Mouse (Mus musculus): ENCODE results near the gene Inf2. TPM values are rescaled to one million over a fixed set of nuclear protein-coding genes. Genes with fewer than 3 reads are reported as not detected.
A peak's percentile ranks its signal among the peaks of the same experiment; 100 is the strongest.

Gene Inf2
- 28.0 and 30.8 TPM in 2 replicates for polyA plus RNA-seq (2012; ENCODE audit: insufficient read depth, insufficient read length, missing spikeins)

GRCm38 (mm10) chr12:112588426-112589256 lies at the start of gene Inf2:
Gene Inf2, plus strand, starts transcription at chr12:112588784.
- TF ChIP-seq CTCF (IDR thresholded peaks at IDR 0.05; ENCODE audit: low read depth, low read length) (no peak), POLR2A (IDR thresholded peaks at IDR 0.05; ENCODE audit: borderline replicate concordance, low read depth, low read length) (peak; percentile 80; the same call in 1 of the 2 replicates)
- Histone ChIP-seq H3K27ac (ENCODE audit: insufficient read depth, low read depth, low read length) (peak within 1 kb of the TSS; percentile 19; the same call in 1 of the 2 replicates), H3K4me1 (ENCODE audit: control insufficient read depth, insufficient read depth, low read length) (peaks cover 43% of the 10 kb centered on the region), H3K4me3 (ENCODE audit: insufficient read depth, low read length) (peak within 1 kb of the TSS; percentile 86)

GRCm38 (mm10) chr12:112539466-112539965 lies 49.1 kb upstream of the Inf2 start:
- H3K4me3 ChIP-seq (ENCODE audit: insufficient read depth, low read length), result no peak overlapping the region
- H3K4me1 ChIP-seq (ENCODE audit: control insufficient read depth, insufficient read depth, low read length), result no peaks in the 10 kb centered on the region
- TF ChIP-seq POLR2A (IDR thresholded peaks at IDR 0.05; ENCODE audit: borderline replicate concordance, low read depth, low read length) (no peak), CTCF (IDR thresholded peaks at IDR 0.05; ENCODE audit: low read depth, low read length) (no peak)
- H3K27ac ChIP-seq (ENCODE audit: insufficient read depth, low read depth, low read length), result no peak overlapping the region

- TF ChIP-seq CTCF (IDR thresholded peaks at IDR 0.05; ENCODE audit: low read depth, low read length) (no peak), POLR2A (IDR thresholded peaks at IDR 0.05; ENCODE audit: borderline replicate concordance, low read depth, low read length) (no peak)
- Histone ChIP-seq H3K4me3 (ENCODE audit: insufficient read depth, low read length) (no peak overlapping the region), H3K27ac (ENCODE audit: insufficient read depth, low read depth, low read length) (no peak overlapping the region), H3K4me1 (ENCODE audit: control insufficient read depth, insufficient read depth, low read length) (no peaks in the 10 kb centered on the region)
These were observed 48.3 kb upstream of the Inf2 start for GRCm38 (mm10) chr12:112540321-112540720.

- Histone ChIP-seq H3K27ac (ENCODE audit: insufficient read depth, low read depth, low read length) (no peak overlapping the region), H3K4me3 (ENCODE audit: insufficient read depth, low read length) (no peak overlapping the region), H3K4me1 (ENCODE audit: control insufficient read depth, insufficient read depth, low read length) (no peaks in the 10 kb centered on the region)
- TF ChIP-seq CTCF (IDR thresholded peaks at IDR 0.05; ENCODE audit: low read depth, low read length) (no peak), POLR2A (IDR thresholded peaks at IDR 0.05; ENCODE audit: borderline replicate concordance, low read depth, low read length) (no peak)
These were observed 47.0 kb upstream of the Inf2 start for GRCm38 (mm10) chr12:112541483-112542091.

GRCm38 (mm10) chr12:112542257-112542919 lies 46.2 kb upstream of the Inf2 start:
- H3K4me3 ChIP-seq (ENCODE audit: insufficient read depth, low read length), result no peak overlapping the region
- H3K27ac ChIP-seq (ENCODE audit: insufficient read depth, low read depth, low read length), result no peak overlapping the region
- H3K4me1 ChIP-seq (ENCODE audit: control insufficient read depth, insufficient read depth, low read length), result no peaks in the 10 kb centered on the region
- no peak for TF ChIP-seq POLR2A (IDR thresholded peaks at IDR 0.05; ENCODE audit: borderline replicate concordance, low read depth, low read length)
- no peak for TF ChIP-seq CTCF (IDR thresholded peaks at IDR 0.05; ENCODE audit: low read depth, low read length)

GRCm38 (mm10) chr12:112542920-112543300 lies 45.7 kb upstream of the Inf2 start:
- TF ChIP-seq POLR2A (IDR thresholded peaks at IDR 0.05; ENCODE audit: borderline replicate concordance, low read depth, low read length) (no peak), CTCF (IDR thresholded peaks at IDR 0.05; ENCODE audit: low read depth, low read length) (peak; percentile 96)
- Histone ChIP-seq H3K4me3 (ENCODE audit: insufficient read depth, low read length) (no peak overlapping the region), H3K4me1 (ENCODE audit: control insufficient read depth, insufficient read depth, low read length) (no peaks in the 10 kb centered on the region), H3K27ac (ENCODE audit: insufficient read depth, low read depth, low read length) (no peak overlapping the region)

- TF ChIP-seq POLR2A (IDR thresholded peaks at IDR 0.05; ENCODE audit: borderline replicate concordance, low read depth, low read length) (no peak), CTCF (IDR thresholded peaks at IDR 0.05; ENCODE audit: low read depth, low read length) (no peak)
- H3K27ac ChIP-seq (ENCODE audit: insufficient read depth, low read depth, low read length), result no peak overlapping the region
- H3K4me3 ChIP-seq (ENCODE audit: insufficient read depth, low read length), result no peak overlapping the region
- H3K4me1 ChIP-seq (ENCODE audit: control insufficient read depth, insufficient read depth, low read length), result no peaks in the 10 kb centered on the region
These were observed 44.6 kb upstream of the Inf2 start for GRCm38 (mm10) chr12:112543941-112544340.

- Histone ChIP-seq H3K4me1 (ENCODE audit: control insufficient read depth, insufficient read depth, low read length) (no peaks in the 10 kb centered on the region), H3K4me3 (ENCODE audit: insufficient read depth, low read length) (no peak overlapping the region), H3K27ac (ENCODE audit: insufficient read depth, low read depth, low read length) (no peak overlapping the region)
- TF ChIP-seq CTCF (IDR thresholded peaks at IDR 0.05; ENCODE audit: low read depth, low read length) (no peak), POLR2A (IDR thresholded peaks at IDR 0.05; ENCODE audit: borderline replicate concordance, low read depth, low read length) (no peak)
These were observed 43.5 kb upstream of the Inf2 start for GRCm38 (mm10) chr12:112544946-112545701.

GRCm38 (mm10) chr12:112546110-112546509 lies 42.5 kb upstream of the Inf2 start:
- no peak for TF ChIP-seq POLR2A (IDR thresholded peaks at IDR 0.05; ENCODE audit: borderline replicate concordance, low read depth, low read length)
- no peak for TF ChIP-seq CTCF (IDR thresholded peaks at IDR 0.05; ENCODE audit: low read depth, low read length)
- H3K27ac ChIP-seq (ENCODE audit: insufficient read depth, low read depth, low read length), result no peak overlapping the region
- H3K4me1 ChIP-seq (ENCODE audit: control insufficient read depth, insufficient read depth, low read length), result no peaks in the 10 kb centered on the region
- H3K4me3 ChIP-seq (ENCODE audit: insufficient read depth, low read length), result no peak overlapping the region
